Mouse (Mus musculus): ENCODE measurements around the gene Gm15557.

DNA sequence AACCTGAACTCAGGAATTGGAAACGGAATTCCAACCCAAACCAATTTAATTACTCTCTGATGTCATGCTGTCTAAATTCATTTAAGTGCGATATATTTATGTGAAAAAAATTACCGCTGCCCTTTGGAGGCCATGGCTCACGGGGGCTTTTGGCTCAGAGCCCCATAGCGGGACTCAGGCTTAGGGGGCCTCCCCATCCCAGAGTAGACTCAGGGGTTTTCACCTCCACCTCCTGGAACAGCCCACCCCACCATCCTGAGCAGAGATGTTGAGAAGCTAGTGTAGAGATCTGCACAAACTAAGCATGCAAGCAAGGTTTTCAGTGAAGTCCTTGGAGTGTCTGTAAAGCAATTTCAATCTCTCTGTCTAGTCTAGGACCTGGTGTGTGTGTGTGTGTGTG lies 5.1 kb downstream of the Gm15557 start:
- TF ChIP-seq CTCF (IDR thresholded peaks at IDR 0.05; ENCODE audit: borderline replicate concordance, insufficient read depth, low read depth, low read length) (no peak), POLR2A (IDR thresholded peaks at IDR 0.05; ENCODE audit: borderline replicate concordance, insufficient read depth, low read length) (no peak)

Measured in cerebellum, adult 2 months (tissue).